Mouse (Mus musculus): ENCODE results near the gene Wdr20. TPM values are rescaled to one million over a fixed set of nuclear protein-coding genes. Genes with fewer than 3 reads are reported as not detected.

Wdr20 gene
- total and polyA plus RNA-seq, 3 experiments = 18.8 to 25.8 TPM; not detected in 1

DNA sequence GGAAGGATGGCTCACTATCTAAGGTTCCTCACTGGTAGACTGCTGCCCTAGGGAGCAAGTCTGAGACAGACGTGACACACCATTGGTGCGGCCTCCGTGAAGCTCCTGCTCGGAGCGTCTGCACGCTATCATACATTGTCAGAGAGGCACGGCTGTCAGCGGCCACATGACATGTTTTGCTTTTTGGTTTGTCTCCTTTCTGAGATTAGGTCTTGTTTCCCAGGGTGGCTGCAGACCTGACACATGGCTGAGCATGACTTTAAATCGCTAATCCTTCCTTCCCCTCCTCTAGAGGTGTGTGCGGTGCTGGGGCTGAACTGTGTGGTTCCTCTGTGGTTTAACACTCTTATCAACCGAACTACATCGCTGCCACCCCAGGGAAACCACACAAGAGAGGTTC is 113.7 kb downstream of the Wdr20 start (continued):
- TF ChIP-seq ZKSCAN1 (IDR thresholded peaks at IDR 0.05; ENCODE audit: low read depth, low read length) (no peak), POLR2AphosphoS2 (IDR thresholded peaks at IDR 0.05; ENCODE audit: low read length) (no peak), SIN3A (IDR thresholded peaks at IDR 0.05; ENCODE audit: low read length) (peak; percentile 88), POLR2A (IDR thresholded peaks at IDR 0.05; ENCODE audit: control insufficient read depth in 1 of 2, insufficient read depth in 1 of 2, low read depth in 1 of 2, low read length in 2 of 2, poor library complexity in 1 of 2) (0 out of 4 replicates have a peak, but pooled peaks of 1 of the 2 experiments have one; percentile 23), E2F4 (IDR thresholded peaks at IDR 0.05; ENCODE audit: borderline replicate concordance, low read depth, low read length) (no peak), TAL1 (IDR thresholded peaks at IDR 0.05; ENCODE audit: low read length) (peak; percentile 52), HCFC1 (IDR thresholded peaks at IDR 0.05; ENCODE audit: low read depth, low read length) (peak; percentile 39; the same call in 1 of the 2 replicates), TBP (IDR thresholded peaks at IDR 0.05; ENCODE audit: low read depth, low read length) (peak; percentile 44; the same call in 1 of the 2 replicates), EP300 (IDR thresholded peaks at IDR 0.05; ENCODE audit: low read depth in 1 of 2, low read length in 2 of 2) (peak; percentile 14 to 36; a peak in 2 of 4 replicates), MXI1 (IDR thresholded peaks at IDR 0.05; ENCODE audit: low read depth, low read length) (peak; percentile 96), MAFK (IDR thresholded peaks at IDR 0.05; ENCODE audit: borderline replicate concordance, low read depth, low read length) (no peak), ETS1 (IDR thresholded peaks at IDR 0.05; ENCODE audit: low read depth, low read length) (peak; percentile 56; the same call in 1 of the 2 replicates), KAT2A (conservative IDR thresholded peaks at IDR 0.05; ENCODE audit: low read depth, low read length) (no peak), ELF1 (IDR thresholded peaks at IDR 0.05; ENCODE audit: low read depth, low read length) (no peak), ZMIZ1 (IDR thresholded peaks at IDR 0.05; ENCODE audit: low read depth, low read length) (no peak), RCOR1 (IDR thresholded peaks at IDR 0.05; ENCODE audit: low read depth, low read length) (peak; percentile 63), JUND (IDR thresholded peaks at IDR 0.05; ENCODE audit: low read depth, low read length) (no peak), NRF1 (IDR thresholded peaks at IDR 0.05; ENCODE audit: insufficient read depth, low read depth, low read length, poor library complexity, severe bottlenecking) (no peak), SMC3 (IDR thresholded peaks at IDR 0.05; ENCODE audit: low read depth, low read length) (no peak), MYB (IDR thresholded peaks at IDR 0.05; ENCODE audit: low read depth, low read length) (no peak), GABPA (IDR thresholded peaks at IDR 0.05; ENCODE audit: low read depth, low read length) (no peak), CHD2 (IDR thresholded peaks at IDR 0.05; ENCODE audit: low read length) (no peak), MAX (IDR thresholded peaks at IDR 0.05; ENCODE audit: low read length) (peak; percentile 78), CTCF (IDR thresholded peaks at IDR 0.05 in 2 of 3, conservative IDR thresholded peaks at IDR 0.05 in 1 of 3; ENCODE audit: control insufficient read depth in 1 of 3, insufficient read depth in 1 of 3, low read depth in 2 of 3, low read length in 3 of 3, poor library complexity in 1 of 3, severe bottlenecking in 1 of 3) (no peak)

GRCm38 (mm10) chr12:110851923-110852322 is 114.2 kb downstream of the Wdr20 start:
- peaks cover 4 to 34% of the 10 kb centered on the region in 2 experiments for H3K4me1 ChIP-seq (ENCODE audit: control insufficient read depth in 1 of 2, insufficient read depth in 2 of 2, low read length in 2 of 2)
- no peaks in the 10 kb centered on the region for H3K9me3 ChIP-seq (replicated peaks; ENCODE audit: insufficient read depth, low read length)
- H3K4me3 ChIP-seq (ENCODE audit: control insufficient read depth in 1 of 2, insufficient read depth in 1 of 2, low read depth in 2 of 2, low read length in 2 of 2) = peak overlapping the region; percentile 15 to 81; a peak in 3 of 4 replicates
- peaks cover 6% of the 10 kb centered on the region; the same call in 1 of the 2 replicates for H3K79me2 ChIP-seq (ENCODE audit: control insufficient read depth, insufficient read depth, low read length, poor library complexity)
- TF ChIP-seq GATA1 (IDR thresholded peaks at IDR 0.05; ENCODE audit: low read depth, low read length) (peak; percentile 79), EP300 (IDR thresholded peaks at IDR 0.05; ENCODE audit: low read depth in 1 of 2, low read length in 2 of 2) (peak; percentile 30 to 42; a peak in 1 of 4 replicates), RCOR1 (IDR thresholded peaks at IDR 0.05; ENCODE audit: low read depth, low read length) (peak; percentile 52; the same call in 1 of the 2 replicates), HCFC1 (IDR thresholded peaks at IDR 0.05; ENCODE audit: low read depth, low read length) (peak; percentile 51; the same call in 1 of the 2 replicates), ELF1 (IDR thresholded peaks at IDR 0.05; ENCODE audit: low read depth, low read length) (peak; percentile 26; the same call in 1 of the 2 replicates), CHD2 (IDR thresholded peaks at IDR 0.05; ENCODE audit: low read length) (no peak), MYC (IDR thresholded peaks at IDR 0.05; ENCODE audit: low read depth, low read length) (no peak), TCF12 (IDR thresholded peaks at IDR 0.05; ENCODE audit: low read depth, low read length) (0 out of 2 replicates have a peak, but pooled peaks have one; percentile 32), ETS1 (IDR thresholded peaks at IDR 0.05; ENCODE audit: low read depth, low read length) (peak; percentile 68)
- no peaks in the 10 kb centered on the region for H3K27me3 ChIP-seq (ENCODE audit: control insufficient read depth in 1 of 2, insufficient read depth in 2 of 2, low read length in 2 of 2)
- peaks cover 0 to 10% of the 10 kb centered on the region in 2 experiments; a peak in 2 of 4 replicates for H3K36me3 ChIP-seq (ENCODE audit: control insufficient read depth in 1 of 2, insufficient read depth in 2 of 2, low read length in 2 of 2)
- peak; percentile 47 for DNase-seq (ENCODE audit: low read depth, low spot score)
- H3K9ac ChIP-seq (ENCODE audit: control insufficient read depth, low read depth, low read length, poor library complexity, severe bottlenecking) = peak overlapping the region; percentile 94
- H3K27ac ChIP-seq (ENCODE audit: control insufficient read depth, low read depth, low read length) = peak overlapping the region; percentile 57

Data from MEL (cell line).